In genomic region chr2:77720806-77721205, GRCm38 (mm10) we compare ENCODE assay signal across 25 mouse cellular contexts.
"Had no signal": no experiment of that assay in that cellular context is flagged by ENCODE, and none has a peak within 500 bp of the region (broad histone marks: within the 10 kb centered on the region; RNA-seq: fewer than 3 reads in every experiment).

No protein-coding gene starts in this region.

- H3K4me1 ChIP-seq: embryonic facial prominence, embryonic 10.5 days; embryonic facial prominence, embryonic 12.5 days; embryonic facial prominence, embryonic 13.5 days; embryonic facial prominence, embryonic 15.5 days; forebrain, embryonic 10.5 days; forebrain, embryonic 12.5 days; forebrain, embryonic 13.5 days; forebrain, embryonic 15.5 days; heart, embryonic 10.5 days had no signal

- H3K27me3 ChIP-seq: embryonic facial prominence, embryonic 12.5 days; embryonic facial prominence, embryonic 13.5 days; embryonic facial prominence, embryonic 15.5 days; forebrain, embryonic 12.5 days; forebrain, embryonic 13.5 days; forebrain, embryonic 15.5 days had no signal

- H3K4me2 ChIP-seq: embryonic facial prominence, embryonic 12.5 days; embryonic facial prominence, embryonic 13.5 days; embryonic facial prominence, embryonic 15.5 days; forebrain, embryonic 12.5 days; forebrain, embryonic 13.5 days; forebrain, embryonic 15.5 days; heart, embryonic 11.5 days had no signal

- H3K9ac ChIP-seq: embryonic facial prominence, embryonic 12.5 days; embryonic facial prominence, embryonic 13.5 days; embryonic facial prominence, embryonic 15.5 days; forebrain, embryonic 12.5 days; forebrain, embryonic 13.5 days; forebrain, embryonic 15.5 days; forebrain, postnatal 0 days had no signal

- H3K9me3 ChIP-seq: embryonic facial prominence, embryonic 10.5 days; embryonic facial prominence, embryonic 12.5 days; embryonic facial prominence, embryonic 13.5 days; embryonic facial prominence, embryonic 15.5 days; forebrain, embryonic 10.5 days; forebrain, embryonic 12.5 days; forebrain, embryonic 13.5 days; forebrain, embryonic 15.5 days; heart, embryonic 10.5 days had no signal

- H3K27ac ChIP-seq: embryonic facial prominence, embryonic 10.5 days; embryonic facial prominence, embryonic 12.5 days; embryonic facial prominence, embryonic 13.5 days; embryonic facial prominence, embryonic 15.5 days; forebrain, embryonic 10.5 days; forebrain, embryonic 12.5 days; forebrain, embryonic 13.5 days; forebrain, embryonic 15.5 days; gastrocnemius, adult 2 months; heart, adult 2 months; heart, embryonic 10.5 days had no signal

- ATAC-seq: forebrain, embryonic 13.5 days; forebrain, embryonic 14.5 days; forebrain, embryonic 15.5 days; forebrain, embryonic 16.5 days; forebrain, postnatal 0 days had no signal

- DNase-seq: cerebellum, adult 9-10 months; cerebellum, adult 9-11 months; cerebellum, postnatal 36 days; embryo, embryonic 11 days; forebrain, postnatal 0 days; gastrocnemius, adult 2 months; gastrocnemius, postnatal 10 days; gastrocnemius, postnatal 14 days; gastrocnemius, postnatal 25 days; gastrocnemius, postnatal 36 days; heart, adult 18-20 months; heart, adult 2 months had no signal

- H3K4me3 ChIP-seq: embryonic facial prominence, embryonic 10.5 days; embryonic facial prominence, embryonic 12.5 days; embryonic facial prominence, embryonic 13.5 days; embryonic facial prominence, embryonic 15.5 days; erythroblast, embryonic 14.5 days; forebrain, embryonic 10.5 days; forebrain, embryonic 12.5 days; forebrain, embryonic 13.5 days; forebrain, embryonic 15.5 days; gastrocnemius, adult 2 months; heart, adult 2 months; heart, embryonic 10.5 days had no signal

- H3K36me3 ChIP-seq: embryonic facial prominence, embryonic 10.5 days; embryonic facial prominence, embryonic 12.5 days; embryonic facial prominence, embryonic 13.5 days; embryonic facial prominence, embryonic 15.5 days; forebrain, embryonic 10.5 days; forebrain, embryonic 12.5 days; forebrain, embryonic 15.5 days; heart, embryonic 10.5 days had no signal
